Mouse (Mus musculus) neural tube, embryonic 13.5 days (tissue): ENCODE results near the gene Wdfy2. TPM values are rescaled to one million over a fixed set of nuclear protein-coding genes. Genes with fewer than 3 reads are reported as not detected.
A peak's percentile ranks its signal among the peaks of the same experiment; 100 is the strongest.

Source experiments
- ATAC-seq: fragments of 200-750 bp; cut with Nextera tagmentation; 2 replicates; pipeline ENCODE4 v1.8.0; 2017; ENCODE audit warnings: low read depth, mild to moderate bottlenecking, moderate TSS enrichment, moderate library complexity
- H3K27ac ChIP-seq: fragments of 300-500 bp; sonication (generic); replicated peaks from 2 replicates; pipeline ENCODE4 v1.5.1; 2015; ENCODE audit warnings: moderate library complexity, mild to moderate bottlenecking, inconsistent platforms
- H3K27me3 ChIP-seq: fragments of 300-500 bp; sonication (generic); 2 replicates; pipeline ENCODE4 v1.6.1; 2015; ENCODE audit warnings: mild to moderate bottlenecking, inconsistent platforms
- H3K36me3 ChIP-seq: fragments of 300-500 bp; sonication (generic); 2 replicates; pipeline ENCODE4 v1.6.1; 2015; ENCODE audit warnings: mild to moderate bottlenecking, inconsistent platforms
- H3K4me1 ChIP-seq: fragments of 300-500 bp; sonication (generic); replicated peaks from 2 replicates; pipeline ENCODE4 v1.6.1; 2015; ENCODE audit warnings: inconsistent platforms
- H3K4me2 ChIP-seq: fragments of 300-500 bp; sonication (generic); 2 replicates; pipeline ENCODE4 v1.6.1; 2015; ENCODE audit warnings: inconsistent platforms, mild to moderate bottlenecking, moderate library complexity
- H3K4me3 ChIP-seq: fragments of 300-500 bp; sonication (generic); 2 replicates; pipeline ENCODE4 v1.5.1; 2015; ENCODE audit warnings: mild to moderate bottlenecking, inconsistent platforms
- H3K9ac ChIP-seq: fragments of 300-500 bp; sonication (generic); 2 replicates; pipeline ENCODE4 v1.6.1; 2015; ENCODE audit warnings: moderate library complexity, mild to moderate bottlenecking, inconsistent platforms
- H3K9me3 ChIP-seq: fragments of 300-500 bp; sonication (generic); 2 replicates; pipeline ENCODE4 v1.6.1; 2016; ENCODE audit warnings: inconsistent platforms
- WGBS: fragments of 180-500 bp; shearing (Covaris S2); methylation state at CpG from one replicate; pipeline ENCODE4 v1.1.7; 2015; 5-methylcytosine and 5-hydroxymethylcytosine counted together
- polyA plus RNA-seq: library from polyadenylated mRNA; unstranded; fragments of >200 nt; fragmentation: Nextera tagmentation; extraction: Ambion mirVana; gene quantifications from 2 replicates; pipeline ENCODE4 v1.2.1, GENCODE M21; 2015

Wdfy2 gene
- polyA plus RNA-seq, 1 experiment from 2014 or later, result 8.7 TPM

- Histone ChIP-seq H3K4me1 (no peaks in the 10 kb centered on the region), H3K9ac (no peak overlapping the region), H3K4me2 (no peak overlapping the region), H3K27ac (no peak overlapping the region), H3K4me3 (no peak overlapping the region), H3K27me3 (no peaks in the 10 kb centered on the region), H3K9me3 (no peaks in the 10 kb centered on the region), H3K36me3 (no peaks in the 10 kb centered on the region)
- ATAC-seq, result no peak
- 88% methylated on average over 10 of the region's 10 CpGs for WGBS
Measured at GRCm38 (mm10) chr14:62916488-62917034, 79.1 kb downstream of the Wdfy2 start.

GRCm38 (mm10) chr14:62921401-62921800, 83.9 kb downstream of the Wdfy2 start:
- H3K27ac ChIP-seq, result no peak overlapping the region
- no peaks in the 10 kb centered on the region for H3K27me3 ChIP-seq
- H3K36me3 ChIP-seq, result 0 out of 2 replicates have a peak, but pooled peaks cover 3% of the 10 kb centered on the region
- no peak overlapping the region for H3K4me3 ChIP-seq
- no peaks in the 10 kb centered on the region for H3K4me1 ChIP-seq
- no peaks in the 10 kb centered on the region for H3K9me3 ChIP-seq
- no peak overlapping the region for H3K4me2 ChIP-seq
- no peak overlapping the region for H3K9ac ChIP-seq
- WGBS, result 92% methylated on average over 5 of the region's 5 CpGs
- ATAC-seq, result no peak

- Histone ChIP-seq H3K4me1 (no peaks in the 10 kb centered on the region), H3K9ac (no peak overlapping the region), H3K27ac (no peak overlapping the region), H3K36me3 (0 out of 2 replicates have a peak, but pooled peaks cover 3% of the 10 kb centered on the region), H3K4me3 (no peak overlapping the region), H3K4me2 (no peak overlapping the region), H3K27me3 (no peaks in the 10 kb centered on the region), H3K9me3 (no peaks in the 10 kb centered on the region)
- no peak for ATAC-seq
Measured at GRCm38 (mm10) chr14:62922637-62923036, 85.2 kb downstream of the Wdfy2 start.

GRCm38 (mm10) chr14:62924800-62925199, 87.3 kb downstream of the Wdfy2 start:
- no peak overlapping the region for H3K9ac ChIP-seq
- no peaks in the 10 kb centered on the region for H3K27me3 ChIP-seq
- H3K9me3 ChIP-seq, result no peaks in the 10 kb centered on the region
- peaks cover 12% of the 10 kb centered on the region for H3K36me3 ChIP-seq
- H3K4me1 ChIP-seq, result no peaks in the 10 kb centered on the region
- 86% methylated on average over 4 of the region's 4 CpGs for WGBS
- no peak overlapping the region for H3K4me3 ChIP-seq
- ATAC-seq, result no peak
- no peak overlapping the region for H3K27ac ChIP-seq
- H3K4me2 ChIP-seq, result no peak overlapping the region

- Histone ChIP-seq H3K9me3 (no peaks in the 10 kb centered on the region), H3K27ac (peak overlapping the region; percentile 49), H3K4me3 (no peak overlapping the region), H3K4me1 (no peaks in the 10 kb centered on the region), H3K27me3 (no peaks in the 10 kb centered on the region), H3K36me3 (peaks cover 24% of the 10 kb centered on the region), H3K4me2 (no peak overlapping the region), H3K9ac (no peak overlapping the region)
- no peak for ATAC-seq
- WGBS, result 71% methylated on average over 5 of the region's 5 CpGs
Measured at GRCm38 (mm10) chr14:62928101-62928541, 90.6 kb downstream of the Wdfy2 start.

GRCm38 (mm10) chr14:62935361-62935760, 97.9 kb downstream of the Wdfy2 start:
- Histone ChIP-seq H3K9ac (no peak overlapping the region), H3K36me3 (peaks cover 31% of the 10 kb centered on the region), H3K4me2 (no peak overlapping the region), H3K27me3 (no peaks in the 10 kb centered on the region), H3K4me3 (no peak overlapping the region), H3K4me1 (no peaks in the 10 kb centered on the region), H3K27ac (no peak overlapping the region), H3K9me3 (peaks cover 6% of the 10 kb centered on the region; the same call in 1 of the 2 replicates)
- no peak for ATAC-seq
- WGBS, result 78% methylated on average over 9 of the region's 9 CpGs

- 89% methylated on average over 6 of the region's 6 CpGs for WGBS
- no peak overlapping the region for H3K27ac ChIP-seq
- no peaks in the 10 kb centered on the region for H3K27me3 ChIP-seq
- peaks cover 6% of the 10 kb centered on the region; the same call in 1 of the 2 replicates for H3K9me3 ChIP-seq
- H3K9ac ChIP-seq, result no peak overlapping the region
- H3K4me3 ChIP-seq, result no peak overlapping the region
- H3K4me2 ChIP-seq, result no peak overlapping the region
- H3K36me3 ChIP-seq, result peaks cover 19% of the 10 kb centered on the region
- H3K4me1 ChIP-seq, result no peaks in the 10 kb centered on the region; the same call in 1 of the 2 replicates
- ATAC-seq, result no peak
Measured at GRCm38 (mm10) chr14:62936631-62937380, 99.3 kb downstream of the Wdfy2 start.

- H3K36me3 ChIP-seq, result peaks cover 25% of the 10 kb centered on the region
- WGBS, result 44% methylated on average over 5 of the region's 5 CpGs
- ATAC-seq, result no peak
Measured at GRCm38 (mm10) chr14:62937675-62938074, 100.2 kb downstream of the Wdfy2 start.

GRCm38 (mm10) chr14:62939435-62939834, 102.0 kb downstream of the Wdfy2 start:
- no peak for ATAC-seq

More at GRCm38 (mm10) chr14:62937675-62938074, 100.2 kb downstream of the Wdfy2 start:
- H3K27me3 ChIP-seq, result no peaks in the 10 kb centered on the region
- H3K9ac ChIP-seq, result no peak overlapping the region
- H3K4me3 ChIP-seq, result no peak overlapping the region
- H3K9me3 ChIP-seq, result peaks cover 6% of the 10 kb centered on the region; the same call in 1 of the 2 replicates
- no peak overlapping the region for H3K4me2 ChIP-seq
- no peak overlapping the region for H3K27ac ChIP-seq
- H3K4me1 ChIP-seq, result no peaks in the 10 kb centered on the region; the same call in 1 of the 2 replicates

GRCm38 (mm10) chr14:62940383-62941074, 103.1 kb downstream of the Wdfy2 start:
- H3K4me3 ChIP-seq, result no peak overlapping the region
- 81% methylated on average over 14 of the region's 14 CpGs for WGBS
- H3K36me3 ChIP-seq, result peaks cover 44% of the 10 kb centered on the region
- no peak for ATAC-seq
- H3K27ac ChIP-seq, result peak overlapping the region; percentile 1; the same call in 1 of the 2 replicates
- H3K4me2 ChIP-seq, result no peak overlapping the region
- H3K27me3 ChIP-seq, result no peaks in the 10 kb centered on the region
- no peaks in the 10 kb centered on the region; the same call in 1 of the 2 replicates for H3K4me1 ChIP-seq
- H3K9me3 ChIP-seq, result peaks cover 6% of the 10 kb centered on the region; the same call in 1 of the 2 replicates
- H3K9ac ChIP-seq, result 0 out of 2 replicates have a peak overlapping the region, but pooled peaks have one; percentile 17

More at GRCm38 (mm10) chr14:62939435-62939834, 102.0 kb downstream of the Wdfy2 start:
- Histone ChIP-seq H3K4me3 (no peak overlapping the region), H3K4me2 (no peak overlapping the region), H3K4me1 (no peaks in the 10 kb centered on the region; the same call in 1 of the 2 replicates), H3K27me3 (no peaks in the 10 kb centered on the region), H3K9me3 (peaks cover 6% of the 10 kb centered on the region; the same call in 1 of the 2 replicates), H3K36me3 (peaks cover 34% of the 10 kb centered on the region), H3K27ac (no peak overlapping the region), H3K9ac (no peak overlapping the region)
- WGBS, result 97% methylated on average over 3 of the region's 3 CpGs

- peaks cover 41% of the 10 kb centered on the region for H3K36me3 ChIP-seq
- no peaks in the 10 kb centered on the region for H3K9me3 ChIP-seq
- H3K4me1 ChIP-seq, result 0 out of 2 replicates have a peak, but pooled peaks cover 8% of the 10 kb centered on the region
- H3K27me3 ChIP-seq, result no peaks in the 10 kb centered on the region
- 90% methylated on average over 3 of the region's 3 CpGs for WGBS
- no peak overlapping the region for H3K4me2 ChIP-seq
- no peak overlapping the region for H3K27ac ChIP-seq
- ATAC-seq, result no peak
- H3K9ac ChIP-seq, result no peak overlapping the region
- no peak overlapping the region for H3K4me3 ChIP-seq
Measured at GRCm38 (mm10) chr14:62946794-62947193, 109.3 kb downstream of the Wdfy2 start.

GRCm38 (mm10) chr14:62956091-62956490, 118.6 kb downstream of the Wdfy2 start:
- ATAC-seq, result no peak
- Histone ChIP-seq H3K4me3 (no peak overlapping the region), H3K27ac (no peak overlapping the region), H3K4me2 (no peak overlapping the region), H3K9ac (no peak overlapping the region), H3K4me1 (no peaks in the 10 kb centered on the region), H3K27me3 (no peaks in the 10 kb centered on the region), H3K36me3 (peaks cover 76% of the 10 kb centered on the region), H3K9me3 (no peaks in the 10 kb centered on the region; the same call in 1 of the 2 replicates)
- WGBS, result 88% methylated on average over 9 of the region's 9 CpGs
